ENCODE assay signal across 8 mouse cellular contexts in the genomic region with DNA sequence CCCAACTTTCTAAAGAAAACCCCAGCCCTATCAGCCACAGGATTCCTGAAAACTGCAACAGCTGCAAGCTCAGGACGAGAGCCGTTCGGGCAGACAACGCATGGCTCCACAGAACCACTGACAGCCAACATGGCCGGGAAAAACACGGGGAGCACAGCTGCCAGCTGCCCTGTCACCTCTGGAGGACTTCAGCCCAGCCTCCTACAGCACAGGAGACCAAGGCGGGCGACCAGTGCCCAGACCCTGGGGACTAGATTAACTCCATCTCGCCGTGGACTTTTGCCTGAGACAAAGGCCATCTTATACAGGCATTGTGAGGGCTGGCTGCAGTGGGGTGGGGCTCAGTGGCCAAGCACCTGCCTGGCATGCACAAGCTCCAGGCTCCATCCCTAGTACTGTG. TPM values are rescaled to one million over a fixed set of nuclear protein-coding genes. Genes with fewer than 3 reads are reported as not detected.
DNase-seq lines count a peak whose midpoint lies in the region; ATAC-seq and TF ChIP-seq lines count a peak whose summit lies in the region.

No protein-coding gene starts in this region.

- TF ChIP-seq CTCF in gastrocnemius, adult 2 months (IDR thresholded peaks at IDR 0.05): no peak

- WGBS in embryonic facial prominence, embryonic 14.5 days: 56% methylated on average over 7 of the region's 10 CpGs
- 52% methylated on average over 10 of the region's 10 CpGs for WGBS in midbrain, embryonic 11.5 days

- DNase-seq in gastrocnemius, adult 2 months: no peak
- DNase-seq in gastrocnemius, adult 8-10 months (ENCODE audit: low spot score in 2 of 2): no peak
- DNase-seq in embryonic facial prominence, embryonic 14.5 days (ENCODE audit: low spot score): no peak
- peak; percentile 54 for DNase-seq in kidney, adult 18-20 months
- DNase-seq in midbrain, embryonic 11.5 days (ENCODE audit: low spot score, missing footprints): no peak
- no peak for DNase-seq in Muller cell, postnatal 12 days (ENCODE audit: inconsistent ontology term)
- DNase-seq in layer of hippocampus, adult 11-12 months (ENCODE audit: low spot score): no peak
- no peak for DNase-seq in thymus, postnatal 14 days

- intact Hi-C loops in gastrocnemius, adult 2 months (cut with DNase I): loop anchor here (5.0 kb wide), 1 partner anchor 48 kb away; no protein-coding TSS in a partner anchor

- H3K27ac ChIP-seq in gastrocnemius, adult 2 months: peak overlapping the region; percentile 86; the same call in 1 of the 2 replicates
- no peak overlapping the region for H3K27ac ChIP-seq in embryonic facial prominence, embryonic 14.5 days (replicated peaks; ENCODE audit: low read depth, low read length)
- H3K27ac ChIP-seq in midbrain, embryonic 11.5 days (ENCODE audit: low read depth, low read length): no peak overlapping the region

- no peaks in the 10 kb centered on the region for H3K9me3 ChIP-seq in embryonic facial prominence, embryonic 14.5 days (ENCODE audit: control insufficient read depth, low read length)
- H3K9me3 ChIP-seq in midbrain, embryonic 11.5 days (ENCODE audit: control insufficient read depth, low read length): no peaks in the 10 kb centered on the region

- peaks cover 43% of the 10 kb centered on the region for H3K4me1 ChIP-seq in embryonic facial prominence, embryonic 14.5 days (ENCODE audit: control insufficient read depth, insufficient read depth, low read length)
- H3K4me1 ChIP-seq in midbrain, embryonic 11.5 days (ENCODE audit: control insufficient read depth, insufficient read depth, low read length): peaks cover 40% of the 10 kb centered on the region

- peak overlapping the region; percentile 78 for H3K9ac ChIP-seq in embryonic facial prominence, embryonic 14.5 days (ENCODE audit: low read depth, low read length)
- H3K9ac ChIP-seq in midbrain, embryonic 11.5 days (ENCODE audit: low read length): peak overlapping the region; percentile 43

- H3K4me3 ChIP-seq in gastrocnemius, adult 2 months: peak overlapping the region; percentile 90
- H3K4me3 ChIP-seq in embryonic facial prominence, embryonic 14.5 days (ENCODE audit: low read depth, low read length): peak overlapping the region; percentile 75
- peak overlapping the region; percentile 90 for H3K4me3 ChIP-seq in midbrain, embryonic 11.5 days (ENCODE audit: low read depth, low read length)

- no peak for ATAC-seq in embryonic facial prominence, embryonic 14.5 days (ENCODE audit: low read depth)
- no peak for ATAC-seq in midbrain, embryonic 11.5 days (ENCODE audit: low FRiP score)

- no peaks in the 10 kb centered on the region for H3K27me3 ChIP-seq in embryonic facial prominence, embryonic 14.5 days (replicated peaks; ENCODE audit: control insufficient read depth, insufficient read depth, low read length)
- H3K27me3 ChIP-seq in midbrain, embryonic 11.5 days (ENCODE audit: control insufficient read depth, insufficient read depth, low read length): no peaks in the 10 kb centered on the region

- 0 out of 2 replicates have a peak, but pooled peaks cover 9% of the 10 kb centered on the region for H3K36me3 ChIP-seq in embryonic facial prominence, embryonic 14.5 days (ENCODE audit: control insufficient read depth, insufficient read depth, low read length)
- H3K36me3 ChIP-seq in midbrain, embryonic 11.5 days (ENCODE audit: control insufficient read depth, insufficient read depth, low read length): no peaks in the 10 kb centered on the region

- H3K4me2 ChIP-seq in embryonic facial prominence, embryonic 14.5 days (ENCODE audit: low read depth, low read length): peak overlapping the region; percentile 98
- H3K4me2 ChIP-seq in midbrain, embryonic 11.5 days: peak overlapping the region; percentile 99

RNA-seq across cellular contexts. Expression of a gene that starts 2.8 kb away (rescaled TPM):
- total RNA-seq in gastrocnemius, adult 2 months (2021): 10 to 100 TPM; 18.8 to 22.3 TPM
- total RNA-seq in gastrocnemius, adult 8-10 months (2022): 10 to 100 TPM; 14.2 to 19.2 (median 15.7) TPM
- polyA plus RNA-seq in embryonic facial prominence, embryonic 14.5 days (2014; fragmentation: Nextera tagmentation; extraction: Ambion mirVana): 21.3 and 23.0 TPM in 2 replicates
- polyA plus RNA-seq in midbrain, embryonic 11.5 days (2014; fragmentation: Nextera tagmentation; extraction: Ambion mirVana): 20.7 and 22.7 TPM in 2 replicates

RNA-seq across cellular contexts. Expression of a gene that starts 59.7 kb away (rescaled TPM):
- 100 to 1,000 TPM; 166 to 175 TPM for total RNA-seq in gastrocnemius, adult 2 months (2021)
- total RNA-seq in gastrocnemius, adult 8-10 months (2022): 100 to 1,000 TPM; 163 to 207 (median 201) TPM
- polyA plus RNA-seq in embryonic facial prominence, embryonic 14.5 days (2014; fragmentation: Nextera tagmentation; extraction: Ambion mirVana): 224 and 237 TPM in 2 replicates
- 282 and 283 TPM in 2 replicates for polyA plus RNA-seq in midbrain, embryonic 11.5 days (2014; fragmentation: Nextera tagmentation; extraction: Ambion mirVana)
